Mouse (Mus musculus) stomach, postnatal 0 days (tissue): ENCODE measurements around the gene Gm8369. TPM values are rescaled to one million over a fixed set of nuclear protein-coding genes. Genes with fewer than 3 reads are reported as not detected.
"Not testable (repeated sequence)": the region's sequence is repeated elsewhere in the genome, so short reads cannot be mapped to it uniquely, and the experiment has no call there.

Experiments
- ATAC-seq: fragments of 200-750 bp; cut with Nextera tagmentation; 2 replicates; pipeline ENCODE4 v1.8.0; 2017; ENCODE audit not compliant: low FRiP score, low TSS enrichment
- DNase-seq: peaks from one replicate; pipeline ENCODE4 v3.0.0-alpha.2; 2016; ENCODE audit warnings: low spot score
- H3K27ac ChIP-seq: fragments of 300-500 bp; sonication (generic); replicated peaks from 2 replicates; pipeline ENCODE4 v1.5.1; 2014; ENCODE audit warnings: mild to moderate bottlenecking, control low read depth
- H3K27me3 ChIP-seq: fragments of 300-500 bp; sonication (generic); 2 replicates; pipeline ENCODE4 v1.6.1; 2014; ENCODE audit warnings: low read length; ENCODE audit not compliant: control insufficient read depth, insufficient read depth
- H3K36me3 ChIP-seq: fragments of 300-500 bp; sonication (generic); 2 replicates; pipeline ENCODE4 v1.6.1; 2014; ENCODE audit warnings: low read length, mixed read lengths; ENCODE audit not compliant: control insufficient read depth, insufficient read depth
- H3K4me1 ChIP-seq: fragments of 300-500 bp; sonication (generic); replicated peaks from 2 replicates; pipeline ENCODE4 v1.6.1; 2014; ENCODE audit warnings: antibody characterized with exemption; ENCODE audit not compliant: control insufficient read depth, insufficient read depth
- H3K4me2 ChIP-seq: fragments of 300-500 bp; sonication (generic); replicated peaks from 2 replicates; pipeline ENCODE4 v1.6.1; 2014; ENCODE audit warnings: low read depth, mild to moderate bottlenecking, control low read depth, moderate library complexity
- H3K4me3 ChIP-seq: fragments of 300-500 bp; sonication (generic); 2 replicates; pipeline ENCODE4 v1.5.1; 2014; ENCODE audit warnings: low read depth, low read length, control low read depth
- H3K9ac ChIP-seq: fragments of 300-500 bp; sonication (generic); 2 replicates; pipeline ENCODE4 v1.6.1; 2014; ENCODE audit warnings: mild to moderate bottlenecking, low read length, control low read depth, mixed read lengths
- H3K9me3 ChIP-seq: fragments of 300-500 bp; sonication (generic); 2 replicates; pipeline ENCODE4 v1.6.1; 2016; ENCODE audit warnings: low read length; ENCODE audit not compliant: control insufficient read depth
- CTCF ChIP-seq: IDR thresholded peaks from 2 replicates; pipeline ENCODE4 v1.5.1; 2016; ENCODE audit warnings: antibody characterized with exemption, low read depth, mild to moderate bottlenecking, moderate library complexity
- EP300 ChIP-seq: optimal IDR thresholded peaks from 2 replicates; pipeline ENCODE3; 2016; ENCODE audit warnings: antibody characterized with exemption
- WGBS: fragments of 180-500 bp; shearing (Covaris S2); extraction: QIAGEN DNeasy Blood & Tissue Kit; methylation state at CpG from one replicate; pipeline ENCODE4 v1.1.7; 2014; 5-methylcytosine and 5-hydroxymethylcytosine counted together
- polyA plus RNA-seq: library from polyadenylated mRNA; unstranded; fragments of >200 nt; fragmentation: Nextera tagmentation; extraction: Ambion mirVana; gene quantifications from 2 replicates; pipeline ENCODE4 v1.2.1, GENCODE M21; 2015

Gm8369 gene
- polyA plus RNA-seq, 1 experiment from 2014 or later, result 0.19 TPM

DNA sequence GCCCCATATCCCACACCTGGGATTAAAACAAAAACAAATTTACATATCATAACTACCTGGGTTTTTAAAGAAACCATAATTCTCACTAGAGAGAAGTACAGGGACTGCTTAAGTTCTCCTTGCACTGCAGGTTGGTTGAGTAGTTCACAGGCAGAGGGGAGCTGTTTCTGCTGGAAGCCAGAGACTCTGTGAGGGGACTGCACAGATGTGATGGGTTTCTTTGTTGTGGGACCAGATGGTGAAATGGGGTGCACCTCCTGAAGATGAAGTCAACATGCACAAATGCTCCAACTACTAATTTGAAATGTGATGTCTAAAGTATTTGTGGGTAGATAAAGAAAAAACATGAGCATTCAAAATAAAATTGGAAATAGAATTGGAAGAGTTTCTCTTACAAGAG is 62.2 kb downstream of the Gm8369 start:
- ATAC-seq (no peak), DNase-seq (no peak)
- no peak overlapping the region for H3K4me2 ChIP-seq
- no peaks in the 10 kb centered on the region for H3K27me3 ChIP-seq
- H3K9ac ChIP-seq, result no peak overlapping the region
- H3K27ac ChIP-seq, result no peak overlapping the region
- H3K36me3 ChIP-seq, result no peaks in the 10 kb centered on the region
- no peak overlapping the region for H3K4me3 ChIP-seq
- H3K9me3 ChIP-seq, result no peaks in the 10 kb centered on the region
- TF ChIP-seq EP300 (no peak), CTCF (no peak)
- no peaks in the 10 kb centered on the region for H3K4me1 ChIP-seq

GRCm38 (mm10) chr19:11554726-11555125 is 69.0 kb downstream of the Gm8369 start:
- Histone ChIP-seq H3K9me3 (no peaks in the 10 kb centered on the region), H3K4me3 (no peak overlapping the region), H3K9ac (no peak overlapping the region), H3K27ac (no peak overlapping the region), H3K4me2 (no peak overlapping the region), H3K4me1 (no peaks in the 10 kb centered on the region), H3K27me3 (no peaks in the 10 kb centered on the region), H3K36me3 (no peaks in the 10 kb centered on the region)
- WGBS, result 83% methylated on average over 5 of the region's 5 CpGs
- DNase-seq (no peak), ATAC-seq (no peak)
- TF ChIP-seq CTCF, result no peak
- TF ChIP-seq EP300, result no peak

DNA sequence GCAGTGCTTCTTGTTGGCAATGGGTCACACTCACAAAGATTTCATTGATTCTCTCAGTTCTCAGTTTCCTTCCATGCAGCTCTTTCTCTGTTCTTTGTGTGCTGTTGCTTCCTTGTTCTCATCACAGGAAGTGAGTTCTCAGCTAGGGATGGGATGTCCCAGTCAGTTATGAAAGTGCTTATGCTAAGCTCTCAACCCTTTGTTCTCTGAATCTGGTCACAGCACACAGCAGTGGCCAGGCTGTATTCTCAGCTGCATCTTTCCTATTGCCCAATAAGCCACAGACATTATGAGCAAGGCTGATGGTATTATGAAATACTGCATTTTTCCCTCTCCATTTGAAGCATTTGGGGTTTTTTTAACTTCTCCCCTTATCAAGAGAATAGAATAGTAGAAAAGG is 73.8 kb downstream of the Gm8369 start:
- not testable (repeated sequence) for H3K9ac ChIP-seq, DNase-seq, H3K27me3 ChIP-seq, H3K4me2 ChIP-seq, ATAC-seq, H3K4me3 ChIP-seq, H3K4me1 ChIP-seq, H3K36me3 ChIP-seq, H3K27ac ChIP-seq, H3K9me3 ChIP-seq

Other genes starting within 250 kb of the Gm8369 start
- 0.06 and 0.11 TPM in 2 replicates for gene Ms4a1, start 219.7 kb upstream of the Gm8369 start, polyA plus RNA-seq
- not detected in 2 replicates for gene Ms4a5, start 202.1 kb upstream of the Gm8369 start, polyA plus RNA-seq
- 0.08 and 0.10 TPM in 2 replicates for gene Ms4a14, start 171.5 kb upstream of the Gm8369 start, polyA plus RNA-seq
- 13.6 and 15.0 TPM in 2 replicates for gene Ms4a7, start 149.8 kb upstream of the Gm8369 start, polyA plus RNA-seq
- 6.0 TPM in 2 replicates for gene Ms4a4a, start 110.4 kb upstream of the Gm8369 start, polyA plus RNA-seq
- gene Ms4a4c, start 81.2 kb upstream of the Gm8369 start, polyA plus RNA-seq, result 0.59 and 1.1 TPM in 2 replicates
- gene Ms4a4b, start 42.4 kb upstream of the Gm8369 start, polyA plus RNA-seq, result 0.89 and 1.0 TPM in 2 replicates
- 9.6 and 10.5 TPM in 2 replicates for gene Ms4a6c, start 16.6 kb upstream of the Gm8369 start, polyA plus RNA-seq
- 6.6 and 6.9 TPM in 2 replicates for gene Ms4a6b, start 30.6 kb downstream of the Gm8369 start, polyA plus RNA-seq
- gene Ms4a4d, start 50.9 kb downstream of the Gm8369 start, polyA plus RNA-seq, result 8.6 and 9.1 TPM in 2 replicates
- 4.5 and 5.0 TPM in 2 replicates for gene Ms4a6d, start 118.9 kb downstream of the Gm8369 start, polyA plus RNA-seq
- gene Ms4a2, start 137.8 kb downstream of the Gm8369 start, polyA plus RNA-seq, result 0.16 and 0.24 TPM in 2 replicates
- gene Ms4a3, start 154.9 kb downstream of the Gm8369 start, polyA plus RNA-seq, result 0.07 and 0.10 TPM in 2 replicates
- gene Oosp2, start 174.6 kb downstream of the Gm8369 start, polyA plus RNA-seq, result not detected in 2 replicates
- gene Oosp1, start 205.2 kb downstream of the Gm8369 start, polyA plus RNA-seq, result not detected in 2 replicates
- gene Oosp3, start 211.1 kb downstream of the Gm8369 start, polyA plus RNA-seq, result not detected in 2 replicates